Mouse (Mus musculus) urinary bladder, postnatal 25 days (tissue): ENCODE data around the gene Ccdc61.

Experiments used
- DNase-seq: peaks from one replicate; pipeline ENCODE4 v3.0.0; 2022; ENCODE audit warnings: low spot score

The Ccdc61 gene

DNA sequence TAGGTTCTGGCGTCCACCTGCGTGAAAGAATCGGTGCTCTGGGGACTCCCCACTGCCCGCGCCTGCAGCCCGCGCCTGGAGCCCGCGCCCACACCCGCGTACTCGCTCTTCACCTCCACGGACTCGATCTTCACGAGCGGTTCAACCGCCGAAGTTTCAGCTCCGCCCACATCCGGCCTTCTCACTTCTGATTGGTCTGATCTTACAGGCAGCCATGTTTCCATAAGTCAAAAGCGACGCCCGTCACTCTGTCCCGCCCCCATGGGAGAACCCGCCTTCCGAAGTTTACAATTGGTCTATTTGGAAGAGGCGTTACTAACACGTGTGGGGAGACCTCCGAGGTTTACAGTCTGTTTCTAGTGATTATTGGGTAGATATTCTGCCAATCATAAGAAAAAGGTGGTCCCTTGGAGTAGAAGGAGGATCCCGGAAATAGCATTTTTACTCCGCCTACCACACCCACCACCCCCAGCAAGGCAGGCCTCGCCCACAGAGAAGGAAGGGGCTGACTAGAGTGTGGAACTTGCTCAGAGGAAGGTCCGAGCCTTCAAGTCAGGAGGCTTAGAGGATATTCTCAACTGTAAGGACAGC lies at the start of gene Ccdc61:
TSS of gene Ccdc61 (minus strand) at position 175 of the 591 bp plus-strand sequence.
- peak; percentile 91 for DNase-seq

DNA sequence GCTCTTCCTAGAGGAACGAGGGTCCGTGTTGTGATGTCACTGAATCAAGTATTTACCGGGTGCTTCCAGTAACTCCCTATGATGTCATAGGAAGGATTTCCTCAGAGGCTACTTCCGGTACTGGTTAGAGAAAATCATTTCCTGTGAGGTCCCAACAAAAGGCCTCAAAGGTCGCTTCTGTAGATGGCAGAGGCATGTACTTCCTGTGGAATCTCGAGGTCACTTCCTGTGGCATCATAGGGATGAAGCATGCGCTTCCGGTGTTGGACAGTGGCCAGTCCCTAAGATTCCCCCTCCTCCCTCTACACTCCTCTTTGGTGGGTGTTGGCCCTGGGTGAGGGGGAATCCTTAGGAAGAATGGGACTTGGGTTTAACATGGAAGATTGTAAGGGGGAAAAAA lies 49.2 kb upstream of the Ccdc61 start:
- DNase-seq = no peak

DNA sequence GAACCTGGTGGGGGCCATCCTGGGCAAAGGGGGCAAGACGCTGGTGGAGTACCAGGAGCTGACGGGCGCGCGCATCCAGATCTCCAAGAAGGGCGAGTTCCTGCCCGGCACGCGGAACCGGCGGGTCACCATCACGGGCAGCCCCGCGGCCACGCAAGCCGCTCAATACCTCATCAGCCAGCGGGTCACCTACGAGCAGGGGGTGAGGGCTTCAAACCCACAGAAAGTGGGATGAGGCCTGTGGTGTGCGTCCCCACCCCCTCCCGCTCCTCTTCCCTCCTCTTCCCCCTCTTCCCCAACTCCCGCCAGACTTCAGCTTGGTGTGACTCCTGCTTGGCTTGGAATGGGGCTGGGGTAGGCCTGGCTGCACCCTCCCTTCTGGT lies 48.2 kb upstream of the Ccdc61 start:
- DNase-seq = no peak

DNA sequence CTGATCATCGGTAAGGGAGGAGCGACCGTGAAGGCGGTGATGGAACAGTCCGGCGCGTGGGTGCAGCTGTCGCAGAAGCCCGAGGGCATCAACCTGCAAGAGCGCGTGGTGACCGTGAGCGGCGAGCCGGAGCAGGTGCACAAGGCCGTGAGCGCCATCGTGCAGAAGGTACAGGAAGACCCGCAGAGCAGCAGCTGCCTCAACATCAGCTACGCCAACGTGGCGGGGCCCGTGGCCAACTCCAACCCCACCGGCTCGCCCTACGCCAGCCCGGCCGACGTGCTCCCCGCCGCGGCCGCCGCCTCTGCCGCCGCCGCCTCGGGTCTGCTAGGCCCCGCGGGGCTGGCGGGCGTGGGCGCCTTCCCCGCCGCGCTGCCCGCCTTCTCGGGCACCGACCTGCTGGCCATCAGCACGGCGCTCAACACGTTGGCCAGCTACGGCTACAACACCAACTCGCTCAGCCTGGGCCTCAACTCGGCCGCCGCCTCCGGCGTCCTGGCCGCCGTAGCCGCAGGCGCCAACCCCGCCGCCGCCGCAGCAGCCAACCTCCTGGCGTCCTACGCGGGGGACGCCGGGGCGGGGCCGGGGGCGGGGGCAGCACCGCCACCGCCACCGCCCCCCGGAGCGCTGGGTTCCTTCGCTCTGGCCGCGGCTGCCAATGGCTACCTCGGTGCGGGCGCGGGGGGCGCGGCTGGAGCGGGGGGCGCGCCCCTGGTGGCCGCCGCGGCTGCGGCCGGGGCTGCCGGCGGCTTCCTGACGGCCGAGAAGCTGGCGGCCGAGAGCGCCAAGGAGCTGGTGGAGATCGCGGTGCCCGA lies 47.6 kb upstream of the Ccdc61 start:
- peak; percentile 27 for DNase-seq

DNA sequence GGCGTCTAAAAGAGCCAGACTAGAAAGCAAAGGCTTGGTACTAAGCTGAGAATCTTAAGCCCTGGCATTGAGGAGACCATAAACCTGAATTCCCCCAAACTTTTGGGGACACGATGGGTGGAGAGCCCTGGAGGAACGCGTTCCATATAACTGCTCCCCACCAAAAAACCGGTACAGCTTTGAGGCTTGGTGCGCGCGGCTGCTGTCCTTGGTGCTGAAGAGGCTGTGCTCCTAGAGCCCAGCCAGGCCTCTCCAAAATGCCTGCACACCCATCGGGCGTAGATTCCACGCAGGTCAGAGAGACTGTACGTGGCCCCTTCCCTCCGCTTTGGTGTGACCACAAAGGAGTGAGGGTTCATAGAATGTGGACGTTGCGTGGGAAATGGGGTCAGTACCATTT lies 41.2 kb upstream of the Ccdc61 start:
- DNase-seq = peak; percentile 60

DNA sequence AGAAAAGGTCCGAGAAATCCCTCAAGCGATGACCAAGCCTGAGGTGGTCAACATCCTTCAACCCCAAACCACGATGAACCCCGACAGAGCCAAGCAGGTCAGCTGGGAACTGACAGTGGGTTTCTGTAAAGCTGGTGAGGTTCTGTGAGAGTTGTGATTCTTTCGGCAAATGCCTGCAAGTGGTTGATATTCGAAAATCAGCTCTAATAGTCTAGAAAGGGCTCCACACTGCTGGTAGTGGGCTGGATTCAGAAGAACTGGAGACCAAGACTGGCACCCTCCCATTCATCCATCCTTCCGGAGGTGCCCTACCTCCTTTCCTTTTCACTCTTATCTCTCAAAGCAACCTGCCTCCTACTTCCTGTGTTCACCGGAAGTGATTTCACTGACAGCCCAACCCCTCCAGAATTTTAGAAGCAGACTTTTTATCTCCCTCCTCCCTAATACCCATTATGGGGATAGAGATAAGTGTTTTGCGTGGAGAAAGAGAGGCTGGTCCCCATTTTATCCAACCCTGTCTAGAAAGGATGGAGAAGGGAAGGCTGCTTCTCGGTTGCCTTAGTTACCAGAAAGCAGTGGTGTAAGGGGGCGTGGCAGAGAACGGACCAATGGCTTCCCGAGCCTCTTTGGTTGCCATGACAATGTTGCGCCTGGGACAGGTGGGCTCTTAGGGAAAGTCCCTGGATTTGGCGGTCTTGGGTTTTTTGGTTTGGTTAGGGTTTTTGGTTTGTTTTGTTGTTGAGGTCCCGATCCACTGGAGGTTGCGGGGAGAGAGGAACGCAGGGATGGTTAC lies 40.5 kb upstream of the Ccdc61 start:
- no peak for DNase-seq

DNA sequence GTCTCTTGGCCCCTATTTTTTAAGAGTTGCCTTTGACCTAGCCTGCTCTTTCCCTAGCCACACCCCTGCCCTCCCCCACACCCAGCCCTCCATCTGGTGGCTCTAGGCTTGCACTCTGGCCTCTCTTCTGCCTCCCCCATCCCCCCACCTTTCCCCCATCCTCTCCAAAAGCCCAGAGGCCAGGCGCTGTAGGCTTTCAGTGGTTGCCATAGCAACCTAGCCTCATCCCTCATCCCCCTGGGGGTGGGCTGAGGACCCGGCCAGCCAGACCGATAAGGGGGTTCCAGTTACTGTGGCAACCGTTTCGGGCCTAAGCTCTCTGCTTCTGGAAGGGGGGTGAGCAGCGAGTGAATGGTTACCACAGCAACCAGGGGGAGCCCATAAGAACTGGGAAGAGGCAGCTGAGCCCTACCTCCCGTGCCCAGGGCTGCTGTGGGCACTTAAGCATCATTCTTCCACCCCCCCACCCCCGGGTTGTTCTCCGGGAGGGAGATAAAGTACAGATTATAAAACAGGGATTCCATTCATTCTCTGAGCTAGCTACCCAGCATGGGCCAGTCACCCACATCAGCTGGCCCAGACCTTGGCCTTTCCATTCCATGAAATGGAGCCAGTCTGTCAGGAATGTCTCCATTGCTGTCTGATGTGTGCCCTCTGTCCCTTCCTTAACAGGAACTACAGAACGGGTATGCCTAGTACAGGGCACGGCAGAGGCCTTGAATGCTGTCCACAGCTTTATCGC lies 39.7 kb upstream of the Ccdc61 start:
- no peak for DNase-seq

DNA sequence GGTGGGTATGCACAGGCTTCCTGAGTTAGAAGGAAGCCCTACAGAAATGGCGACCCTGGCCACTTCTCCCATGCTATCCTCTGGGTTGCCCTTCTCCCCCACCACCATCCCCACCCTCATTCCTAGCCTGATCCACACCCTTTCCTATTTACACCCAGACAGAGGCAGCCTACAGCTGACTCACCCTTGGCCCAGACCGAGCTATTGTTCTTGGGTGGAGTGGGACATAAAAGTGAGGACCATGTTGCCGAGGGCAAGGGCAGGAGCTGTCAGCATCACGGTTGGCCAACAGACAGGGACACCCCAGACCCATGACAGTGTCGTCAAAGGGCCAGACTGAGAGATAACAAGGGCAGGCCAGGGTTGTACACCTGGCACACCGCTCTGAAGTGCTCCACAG lies 37.9 kb upstream of the Ccdc61 start:
- no peak for DNase-seq

DNA sequence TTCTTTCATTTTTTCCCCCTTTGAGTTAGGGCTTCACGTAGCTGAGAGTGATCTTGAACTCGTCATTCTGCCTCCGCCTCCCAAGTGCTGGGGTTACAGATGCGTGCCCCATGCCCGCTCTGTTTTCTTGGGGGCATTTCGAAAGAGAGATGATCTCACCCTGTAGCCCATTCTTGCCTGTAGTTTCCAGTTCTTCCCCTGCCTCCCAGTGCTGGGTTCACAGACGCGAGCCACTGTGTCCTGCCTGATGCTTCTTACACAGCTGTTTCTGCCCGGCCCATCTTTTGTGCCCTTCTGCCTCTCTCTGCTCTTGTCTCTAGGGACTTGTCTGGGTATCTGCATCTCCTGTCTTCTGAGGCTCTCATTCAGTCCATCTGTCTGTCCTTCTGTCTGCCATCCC lies 32.6 kb upstream of the Ccdc61 start:
- no peak for DNase-seq

DNA sequence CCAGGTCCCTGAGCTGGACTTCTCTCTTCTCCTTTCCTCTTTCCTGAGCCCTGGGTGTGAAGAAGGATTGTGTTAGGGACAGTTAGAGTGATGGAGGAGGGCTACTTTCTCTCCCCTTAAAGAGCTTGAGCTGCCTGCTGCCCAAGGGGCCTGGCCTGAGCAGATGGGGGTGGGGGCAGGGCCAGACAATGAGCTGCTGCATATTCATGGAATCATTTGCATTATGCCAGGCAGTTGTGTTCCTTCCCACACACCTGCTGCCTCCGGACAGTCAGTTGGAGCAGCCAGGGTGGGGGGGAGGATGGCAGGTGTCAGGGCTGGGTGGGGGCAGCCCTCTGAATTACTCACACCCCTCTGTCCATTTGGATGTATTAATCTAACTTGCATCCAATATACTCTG lies 32.2 kb upstream of the Ccdc61 start:
- no peak for DNase-seq

DNA sequence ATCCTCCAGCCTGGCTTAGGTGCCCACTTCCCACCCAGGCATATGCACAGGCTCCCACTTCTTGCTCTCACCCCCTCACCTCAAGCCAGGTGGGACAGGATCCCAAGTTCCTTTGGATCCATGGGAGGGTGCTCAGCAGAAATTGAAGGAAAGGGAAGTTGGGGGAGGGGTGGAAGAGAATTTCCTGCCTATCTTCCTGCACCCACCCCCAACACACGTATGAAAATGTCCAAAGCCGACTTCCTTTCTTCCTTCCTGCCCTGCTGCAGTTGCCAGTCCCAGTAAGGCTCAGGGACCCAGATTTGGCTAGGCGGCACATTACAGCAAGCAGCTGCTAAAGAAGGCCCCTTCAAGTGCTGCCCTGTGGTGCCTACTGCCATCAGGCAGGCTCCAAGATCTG lies 17.5 kb upstream of the Ccdc61 start:
- DNase-seq = no peak

DNA sequence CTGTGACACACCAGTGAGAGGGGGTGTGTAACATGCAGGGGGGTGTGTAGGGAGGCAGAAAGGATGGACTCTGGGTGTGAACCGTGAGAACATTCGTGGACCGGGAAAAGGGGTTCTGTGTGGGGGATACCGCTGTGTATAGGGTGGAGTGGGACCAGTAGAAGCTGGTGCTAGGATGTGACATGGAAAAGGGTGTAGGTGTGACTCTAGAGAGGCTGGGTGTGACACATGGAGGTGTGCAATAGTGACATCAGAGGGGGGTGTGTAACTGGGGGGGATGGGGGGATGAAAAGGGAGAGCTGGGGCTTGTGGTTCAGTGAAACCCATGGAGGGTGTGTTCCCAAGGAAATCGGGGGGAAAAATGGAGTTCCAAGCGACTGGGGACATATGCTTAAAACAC lies 16.7 kb upstream of the Ccdc61 start:
- no peak for DNase-seq

DNA sequence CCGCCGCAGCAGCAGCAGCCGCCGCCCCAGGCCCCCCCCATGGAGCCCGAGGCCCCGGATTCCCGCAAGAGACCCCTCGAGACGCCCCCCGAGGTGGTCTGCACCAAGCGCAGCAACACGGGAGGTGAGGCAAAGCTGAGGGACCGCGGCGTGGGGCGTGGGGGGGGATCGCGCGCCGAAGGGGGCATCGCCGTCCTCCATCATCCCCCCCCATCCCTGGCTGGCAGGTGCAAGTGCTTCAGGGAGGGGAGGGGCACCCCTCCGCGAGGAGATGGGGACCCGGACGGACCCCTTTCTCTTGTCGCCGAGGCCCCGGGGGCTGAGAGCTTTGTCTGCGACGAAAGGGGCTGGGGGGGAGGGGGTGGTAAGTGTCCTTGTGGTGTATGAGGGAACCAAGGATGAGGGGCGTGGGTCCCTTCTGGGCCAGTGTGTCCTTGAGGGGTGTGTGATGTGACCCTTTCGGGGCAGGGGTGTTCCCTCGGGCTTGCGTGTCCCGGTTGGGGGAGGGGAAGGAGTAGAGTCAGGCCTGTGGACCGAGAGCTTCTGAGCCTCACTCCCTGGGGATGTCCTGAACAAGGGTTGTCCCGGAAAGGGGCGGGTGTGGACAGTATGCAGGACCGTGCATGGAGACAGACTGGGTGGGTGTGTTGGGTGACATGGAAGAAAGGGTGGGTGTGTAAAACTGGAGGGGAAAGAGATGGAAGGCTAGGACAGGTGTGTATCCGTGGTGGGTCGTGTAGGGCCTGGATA lies 16.0 kb upstream of the Ccdc61 start:
- DNase-seq = no peak

DNA sequence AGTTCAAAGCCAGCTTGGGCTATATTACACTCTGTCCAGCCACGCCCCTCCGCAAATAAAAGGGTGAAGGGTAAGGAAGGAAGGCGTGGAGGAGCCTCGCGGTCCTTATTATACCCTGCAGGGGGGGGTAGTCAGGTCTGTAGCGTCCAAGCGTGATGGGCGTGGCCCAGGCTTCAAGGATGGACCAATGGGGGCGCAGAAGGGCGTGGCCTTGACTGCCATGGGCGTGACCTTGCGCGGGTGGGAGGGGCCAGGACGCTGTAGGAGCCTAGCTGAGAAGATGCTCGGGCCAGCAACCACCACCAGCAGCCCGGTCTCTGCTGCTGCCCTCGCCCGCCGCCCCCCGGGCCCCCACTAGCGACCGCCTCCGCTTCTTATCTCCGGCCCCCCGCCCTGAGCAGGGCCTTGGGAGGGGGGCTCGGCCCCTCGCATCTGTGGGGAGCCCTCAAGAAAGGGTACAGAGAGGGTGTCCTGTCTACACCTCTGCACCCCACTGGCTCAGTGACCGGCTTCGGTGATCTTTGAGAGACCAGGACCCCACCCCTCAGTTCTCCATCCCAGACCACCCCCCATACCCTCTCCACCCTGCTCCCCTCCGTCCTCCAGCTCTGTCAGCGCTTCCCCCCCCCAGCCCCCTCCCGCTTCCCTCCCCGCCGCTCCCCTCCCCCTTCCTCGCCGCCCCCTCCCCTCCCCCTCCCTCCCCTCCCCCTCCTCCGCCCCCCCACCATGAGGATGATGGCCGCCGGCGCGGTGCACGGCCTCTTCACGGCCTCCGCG lies 15.1 kb upstream of the Ccdc61 start, which contains the start of gene Nova2:
TSS of gene Nova2 (plus strand) at position 727 of the 777 bp plus-strand sequence.
- peak; percentile 18 for DNase-seq

DNA sequence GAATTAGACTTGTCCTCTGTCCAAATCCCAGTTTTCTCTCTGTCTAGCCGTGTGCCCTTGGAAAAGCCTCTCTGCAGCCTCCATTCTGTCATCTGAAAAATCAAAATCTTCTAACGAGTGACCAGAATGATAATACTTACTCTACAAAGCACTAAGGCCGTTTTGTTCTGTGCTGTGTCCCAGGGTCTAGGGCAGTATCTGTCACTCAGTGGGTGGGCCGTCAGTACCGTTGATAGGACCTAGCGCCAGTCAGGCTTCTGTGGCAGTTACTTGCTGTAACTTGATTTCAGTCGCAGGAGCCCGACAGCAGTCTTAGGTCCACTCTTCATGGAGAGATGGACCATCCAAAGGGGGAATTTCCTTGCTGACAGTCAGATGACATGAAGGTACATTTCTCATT lies 14.1 kb upstream of the Ccdc61 start:
- no peak for DNase-seq

DNA sequence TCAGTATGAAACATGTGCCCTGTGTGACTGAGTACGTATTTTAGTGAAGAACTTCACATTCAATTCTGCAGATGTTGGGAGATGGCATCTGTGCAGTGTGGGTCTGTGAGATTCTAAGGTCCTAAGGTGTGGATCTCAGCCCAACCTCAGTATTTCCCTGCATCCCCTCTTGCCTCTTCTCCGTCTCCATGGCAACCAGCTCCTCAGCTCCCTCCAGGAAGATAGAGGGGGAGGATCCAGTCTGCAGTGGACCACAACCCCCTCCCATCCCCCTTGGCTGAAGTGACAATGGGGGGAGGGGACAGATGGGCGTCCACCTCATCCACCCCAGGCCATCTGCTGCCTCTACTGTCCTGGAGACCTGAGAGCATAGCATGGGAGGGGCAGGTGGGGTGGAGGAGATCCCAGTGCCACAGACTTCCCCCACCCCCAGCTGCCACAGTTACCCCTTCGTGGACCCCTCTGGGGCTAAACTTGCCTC lies 13.5 kb upstream of the Ccdc61 start:
- no peak for DNase-seq

DNA sequence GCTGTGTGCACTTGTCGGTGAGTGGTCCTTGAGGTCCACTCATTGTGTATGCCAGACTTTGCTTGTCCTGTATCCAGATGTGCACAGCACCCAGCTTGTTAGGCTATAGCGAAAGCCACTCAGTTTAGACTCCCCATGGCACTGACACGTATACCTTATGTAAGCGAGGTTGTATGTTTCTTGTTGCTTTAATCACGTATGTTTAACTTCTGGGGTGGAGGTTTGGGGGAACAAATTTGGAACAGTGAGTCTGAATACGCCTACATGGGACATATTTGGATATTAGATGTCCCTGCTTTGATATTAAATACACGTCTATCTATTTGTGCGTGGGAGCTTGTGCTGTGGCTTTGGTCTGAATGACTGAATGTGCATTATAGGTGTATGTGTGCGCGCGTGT lies 13.1 kb upstream of the Ccdc61 start:
- no peak for DNase-seq

DNA sequence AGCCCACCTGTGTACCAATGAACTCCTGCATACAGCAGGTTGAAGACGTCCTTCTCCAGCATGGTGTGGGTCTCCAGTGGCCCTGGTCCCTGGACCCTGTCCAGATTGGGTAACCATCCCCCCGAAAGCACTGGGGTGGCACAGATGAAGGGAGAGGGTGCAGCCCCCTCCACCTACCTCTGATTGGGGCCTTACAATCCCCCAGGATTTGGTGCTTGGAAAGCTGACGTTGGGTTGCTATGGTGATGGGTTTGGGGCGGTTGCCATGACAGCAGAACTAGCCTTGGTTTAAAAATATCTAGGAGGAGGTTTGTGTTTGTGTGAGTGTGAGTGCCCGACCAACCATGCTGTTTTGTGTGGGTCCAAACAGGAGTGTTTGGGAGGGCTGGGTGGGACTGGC lies 12.6 kb upstream of the Ccdc61 start:
- DNase-seq = no peak

DNA sequence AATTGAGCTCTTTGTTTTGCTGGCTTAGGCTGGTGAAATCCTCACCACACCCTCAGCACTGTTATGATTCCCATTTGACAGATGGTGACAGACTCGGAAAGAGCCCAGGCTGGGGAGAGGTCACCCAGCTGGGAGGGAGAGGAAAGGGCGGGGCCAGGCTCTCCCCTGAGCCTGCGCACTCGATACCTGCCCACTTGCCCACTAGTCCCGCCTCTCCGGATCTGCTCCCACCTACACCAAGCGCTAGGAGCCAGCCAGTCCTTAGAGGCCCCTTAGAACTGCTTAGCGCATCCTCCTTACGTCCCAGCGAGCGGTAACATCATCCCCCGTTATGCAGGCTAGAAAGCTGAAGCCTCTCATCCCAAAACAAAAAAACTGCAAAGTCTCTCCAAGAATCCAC lies 10.9 kb upstream of the Ccdc61 start:
- no peak for DNase-seq

DNA sequence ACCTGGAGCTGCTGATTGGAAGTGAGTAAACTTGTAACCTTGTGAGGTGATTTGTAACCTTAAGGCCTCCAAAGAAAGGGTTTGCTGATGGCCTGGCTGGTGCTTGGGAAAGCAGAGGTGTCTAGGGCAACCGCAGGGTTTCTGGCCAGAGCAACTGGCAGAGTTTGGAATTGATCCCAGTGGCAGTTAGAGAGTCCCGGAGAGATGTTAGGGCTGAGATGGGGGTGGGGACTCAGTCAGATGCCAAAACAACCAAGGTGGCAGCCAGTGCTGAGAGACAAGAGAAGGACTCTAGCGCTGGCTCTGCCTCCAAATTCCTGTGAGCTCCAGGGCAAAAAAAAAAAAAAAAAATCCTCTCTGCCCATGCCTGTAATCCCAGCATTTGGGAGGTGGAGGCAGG lies 7.7 kb upstream of the Ccdc61 start:
- DNase-seq = no peak

DNA sequence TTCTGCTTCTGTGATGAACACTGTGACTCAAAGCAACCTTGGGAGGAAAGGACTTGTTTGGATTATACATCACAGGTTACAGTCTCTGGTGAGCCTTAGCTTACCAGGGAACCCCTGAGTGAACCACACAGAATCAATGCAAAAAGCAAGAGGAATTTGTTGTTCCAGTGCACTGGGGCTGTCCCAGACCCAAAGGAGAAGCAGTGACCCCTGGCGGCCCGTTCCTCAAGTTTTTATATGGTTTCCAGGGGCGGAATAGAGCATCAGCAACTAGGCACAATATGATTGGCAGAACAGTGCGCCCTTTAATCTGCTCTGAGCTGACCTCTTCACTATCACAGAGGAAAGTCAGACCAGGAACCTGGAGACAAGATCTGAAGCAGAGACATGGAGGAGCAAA lies 6.0 kb upstream of the Ccdc61 start:
- no peak for DNase-seq
